Mouse (Mus musculus) midbrain, embryonic 12.5 days (tissue): Measurements from ENCODE around the gene Mcm8. TPM values are rescaled to one million over a fixed set of nuclear protein-coding genes. Genes with fewer than 3 reads are reported as not detected.

ENCODE experiments used
- ATAC-seq: fragments of 200-750 bp; cut with Nextera tagmentation; 2 replicates; pipeline ENCODE4 v1.8.0; 2017; ENCODE audit warnings: low read depth, moderate TSS enrichment, moderate library complexity; ENCODE audit not compliant: low FRiP score
- H3K27ac ChIP-seq: fragments of 300-500 bp; sonication (generic); replicated peaks from 2 replicates; pipeline ENCODE4 v1.5.1; 2016; ENCODE audit warnings: mild to moderate bottlenecking
- H3K27me3 ChIP-seq: fragments of 300-500 bp; sonication (generic); 2 replicates; pipeline ENCODE4 v1.6.1; 2016; ENCODE audit warnings: mild to moderate bottlenecking
- H3K36me3 ChIP-seq: fragments of 300-500 bp; sonication (generic); 2 replicates; pipeline ENCODE4 v1.6.1; 2016
- H3K4me1 ChIP-seq: fragments of 300-500 bp; sonication (generic); 2 replicates; pipeline ENCODE4 v1.6.1; 2016
- H3K4me2 ChIP-seq: fragments of 300-500 bp; sonication (generic); replicated peaks from 2 replicates; pipeline ENCODE4 v1.6.1; 2016; ENCODE audit warnings: mild to moderate bottlenecking, moderate library complexity
- H3K4me3 ChIP-seq: fragments of 300-500 bp; sonication (generic); 2 replicates; pipeline ENCODE4 v1.5.1; 2016; ENCODE audit warnings: mild to moderate bottlenecking
- H3K9ac ChIP-seq: fragments of 300-500 bp; sonication (generic); replicated peaks from 2 replicates; pipeline ENCODE4 v1.6.1; 2016; ENCODE audit warnings: mild to moderate bottlenecking, moderate library complexity
- H3K9me3 ChIP-seq: fragments of 300-500 bp; sonication (generic); 2 replicates; pipeline ENCODE4 v1.6.1; 2016; ENCODE audit warnings: mild to moderate bottlenecking
- WGBS: fragments of 180-500 bp; shearing (Covaris S2); methylation state at CpG from one replicate; pipeline ENCODE4 v1.1.7; 2016; 5-methylcytosine and 5-hydroxymethylcytosine counted together
- polyA plus RNA-seq: library from polyadenylated mRNA; unstranded; fragments of >200 nt; fragmentation: Nextera tagmentation; extraction: Ambion mirVana; gene quantifications from 2 replicates; pipeline ENCODE4 v1.2.1, GENCODE M21; 2016

Gene Mcm8
- polyA plus RNA-seq, 1 experiment from 2014 or later = 18.9 TPM

DNA sequence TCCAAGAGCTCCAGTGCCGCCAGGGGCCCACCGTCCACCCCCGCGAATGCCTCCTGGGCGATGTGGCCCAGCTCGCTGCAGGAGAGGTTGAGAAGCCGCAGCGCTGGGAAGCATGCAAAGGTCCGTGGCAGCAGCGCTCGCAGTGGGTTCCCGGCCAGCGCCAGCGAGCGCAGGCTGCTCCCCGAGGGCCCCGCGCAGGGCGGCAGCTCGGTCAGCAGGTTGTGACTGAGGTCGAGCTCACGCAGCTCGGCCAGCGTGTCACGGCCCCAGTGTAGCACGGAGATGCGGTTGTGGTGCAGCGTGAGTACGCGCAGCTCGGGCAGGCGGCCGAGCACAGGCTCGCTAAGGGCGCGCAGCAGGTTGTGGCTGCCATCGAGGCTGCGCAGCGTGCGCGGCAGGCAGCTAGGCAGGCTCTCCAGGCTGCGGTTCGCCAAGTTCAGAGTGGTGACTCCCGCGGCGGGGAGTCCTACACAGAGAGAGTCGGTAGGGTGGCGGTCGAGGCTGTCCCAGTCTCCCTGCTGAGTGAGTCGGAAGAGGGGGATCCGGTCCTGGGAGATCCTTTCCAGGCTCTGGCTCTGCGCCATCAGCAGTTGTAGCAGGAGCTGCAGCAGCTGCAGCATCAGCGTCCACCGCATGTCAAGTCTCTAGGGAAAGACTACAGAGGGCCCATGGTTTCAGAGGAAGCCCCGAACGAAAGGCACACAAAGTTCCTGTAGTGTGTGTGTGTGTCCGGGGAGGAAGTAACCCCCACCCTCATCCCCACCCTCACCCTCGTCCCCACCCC, 63.5 kb downstream of the Mcm8 start:
- H3K27ac ChIP-seq = no peak overlapping the region
- H3K9me3 ChIP-seq = no peaks in the 10 kb centered on the region
- WGBS = 0% methylated on average over 58 of the region's 58 CpGs
- H3K36me3 ChIP-seq = no peaks in the 10 kb centered on the region
- peaks cover 57% of the 10 kb centered on the region for H3K27me3 ChIP-seq
- H3K4me3 ChIP-seq = peak overlapping the region; percentile 58
- ATAC-seq = peak; percentile 80
- H3K4me2 ChIP-seq = peak overlapping the region; percentile 98
- peak overlapping the region; percentile 50 for H3K9ac ChIP-seq
- peaks cover 22% of the 10 kb centered on the region for H3K4me1 ChIP-seq

DNA sequence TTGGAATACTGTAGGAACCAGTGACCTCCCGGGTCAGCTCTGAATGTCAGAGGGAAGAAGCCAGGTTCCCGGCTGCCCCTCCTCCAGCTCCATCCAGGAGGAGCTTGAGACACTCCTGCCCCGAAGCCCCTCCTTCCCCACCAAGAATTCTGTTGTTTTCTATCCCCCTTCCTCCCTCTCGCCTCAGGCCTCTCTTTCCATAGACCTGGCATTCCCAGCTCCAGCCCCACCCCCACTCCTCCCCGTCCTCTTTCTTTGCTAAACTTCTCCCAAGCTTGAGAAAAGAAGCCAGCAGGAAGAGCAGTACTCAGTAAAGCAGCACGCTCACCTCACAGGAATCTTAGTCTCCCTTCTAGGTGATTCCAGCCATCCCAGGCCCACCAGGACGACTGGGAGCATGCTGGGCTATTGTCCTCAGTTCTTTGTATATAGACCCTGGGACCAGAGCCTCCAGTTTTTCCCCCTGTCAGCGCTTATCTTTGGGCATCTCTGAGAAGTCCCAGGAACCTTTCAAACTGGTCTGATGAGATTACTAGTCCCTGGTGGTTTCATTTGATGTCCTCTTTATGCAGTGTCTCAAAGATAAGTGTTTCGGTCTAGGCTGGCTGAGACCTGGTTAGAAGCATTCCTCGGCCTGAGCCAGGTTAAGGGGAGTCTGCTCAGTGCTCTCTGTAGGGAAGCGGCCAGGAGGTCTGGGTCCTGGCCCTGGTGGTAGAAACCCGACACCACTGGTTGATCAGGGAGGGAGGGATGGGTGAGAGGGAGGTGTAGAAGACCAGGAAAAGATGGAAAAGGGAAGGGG, 65.1 kb downstream of the Mcm8 start, which contains the start of gene Lrrn4:
Gene Lrrn4 (minus strand): TSS at position 48 of the 802 bp plus-strand sequence.
- H3K9me3 ChIP-seq = no peaks in the 10 kb centered on the region
- H3K4me2 ChIP-seq = peak within 1 kb of the TSS; percentile 98
- ATAC-seq = no peak
- peaks cover 57% of the 10 kb centered on the region for H3K27me3 ChIP-seq
- peak within 1 kb of the TSS; percentile 58 for H3K4me3 ChIP-seq
- no peak within 1 kb of the TSS for H3K9ac ChIP-seq
- no peak within 1 kb of the TSS for H3K27ac ChIP-seq
- H3K4me1 ChIP-seq = peaks cover 22% of the 10 kb centered on the region
- 4% methylated on average over 10 of the region's 12 CpGs for WGBS
- no peaks in the 10 kb centered on the region for H3K36me3 ChIP-seq

DNA sequence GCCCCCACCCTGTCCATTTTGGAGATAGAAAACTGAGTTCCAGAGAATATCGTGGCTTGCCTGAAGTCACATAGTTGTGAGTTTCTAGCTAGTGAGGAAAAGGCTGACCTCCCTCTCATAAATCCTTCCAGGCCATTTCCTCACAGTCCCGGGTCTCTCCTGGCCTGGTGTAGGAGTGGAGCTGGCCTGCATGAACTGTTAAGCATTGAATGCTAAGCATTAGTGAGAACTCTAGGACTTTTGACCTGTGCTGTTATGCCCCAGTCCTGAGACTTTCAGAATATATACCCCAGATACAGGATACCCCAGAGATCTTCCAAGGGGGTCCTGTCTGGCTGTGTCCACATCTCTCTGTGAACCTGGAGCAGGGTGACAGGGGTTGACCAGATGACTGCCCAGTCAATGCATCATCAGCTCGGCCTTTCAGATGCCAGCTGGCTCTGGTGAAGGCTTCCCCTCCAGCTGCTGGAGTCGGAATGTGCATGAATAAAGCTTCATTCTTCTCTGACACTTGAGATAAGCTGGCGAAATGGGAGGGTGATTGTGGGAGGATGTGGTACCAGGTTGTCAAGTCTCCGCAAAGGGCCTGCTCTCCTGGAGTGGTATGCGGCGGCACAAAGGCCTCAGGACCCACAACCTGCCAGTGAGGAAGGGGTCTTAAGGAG, 68.5 kb downstream of the Mcm8 start:
- H3K4me3 ChIP-seq = no peak overlapping the region
- peaks cover 16% of the 10 kb centered on the region; the same call in 1 of the 2 replicates for H3K4me1 ChIP-seq
- H3K9ac ChIP-seq = no peak overlapping the region
- H3K9me3 ChIP-seq = no peaks in the 10 kb centered on the region
- 83% methylated on average over 8 of the region's 8 CpGs for WGBS
- ATAC-seq = no peak
- H3K36me3 ChIP-seq = no peaks in the 10 kb centered on the region
- H3K4me2 ChIP-seq = no peak overlapping the region
- peaks cover 28% of the 10 kb centered on the region for H3K27me3 ChIP-seq
- no peak overlapping the region for H3K27ac ChIP-seq

DNA sequence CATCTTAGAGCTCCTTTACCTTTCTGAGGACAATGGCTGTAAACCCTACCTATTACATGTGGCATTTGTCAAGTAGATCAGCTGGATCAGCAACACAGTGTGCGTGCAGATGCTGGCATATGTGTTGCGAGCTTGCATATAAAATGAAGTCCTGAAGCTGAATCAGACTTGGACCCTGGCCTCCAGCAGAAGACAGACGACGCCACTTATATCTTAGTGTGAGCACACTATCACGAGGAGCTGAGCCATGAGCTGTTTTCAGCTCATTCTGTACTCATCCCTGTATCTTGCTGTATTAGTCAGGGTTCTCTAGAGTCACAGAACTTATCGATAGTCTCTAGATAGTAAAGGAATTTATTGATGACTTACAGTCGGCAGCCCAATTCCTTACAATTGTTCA, 69.4 kb downstream of the Mcm8 start:
- Histone ChIP-seq H3K36me3 (no peaks in the 10 kb centered on the region), H3K9ac (no peak overlapping the region), H3K27me3 (peaks cover 20% of the 10 kb centered on the region), H3K9me3 (no peaks in the 10 kb centered on the region), H3K27ac (no peak overlapping the region), H3K4me2 (no peak overlapping the region), H3K4me3 (no peak overlapping the region), H3K4me1 (0 out of 2 replicates have a peak, but pooled peaks cover 8% of the 10 kb centered on the region)
- no peak for ATAC-seq
- 90% methylated on average over 7 of the region's 7 CpGs for WGBS

Other genes starting within 250 kb of the Mcm8 start
- gene Gpcpd1, start 228.4 kb upstream of the Mcm8 start, polyA plus RNA-seq = 62.3 and 64.4 TPM in 2 replicates
- 19.2 and 20.6 TPM in 2 replicates for gene Shld1, start 129.2 kb upstream of the Mcm8 start, polyA plus RNA-seq
- 42.9 and 50.2 TPM in 2 replicates for gene Chgb, start 34.9 kb upstream of the Mcm8 start, polyA plus RNA-seq
- gene Trmt6, start 86 bp upstream of the Mcm8 start, polyA plus RNA-seq = 30.5 and 33.8 TPM in 2 replicates
- 22.1 and 25.8 TPM in 2 replicates for gene Crls1, start 30.5 kb downstream of the Mcm8 start, polyA plus RNA-seq
- 0.06 and 0.08 TPM in 2 replicates for gene Lrrn4, start 64.8 kb downstream of the Mcm8 start, polyA plus RNA-seq
- 0.60 and 0.73 TPM in 2 replicates for gene Fermt1, start 129.8 kb downstream of the Mcm8 start, polyA plus RNA-seq